Mouse (Mus musculus) c-Kit-positive CD71-positive TER-119-positive erythroid progenitor cells, embryonic 14.5 days (primary cell): Measurements from ENCODE around the gene Obsl1.

ENCODE experiments used
- DNase-seq: peaks from one replicate; pipeline ENCODE4 v3.0.0-alpha.2; 2013; ENCODE audit warnings: low spot score

The Obsl1 gene

DNA sequence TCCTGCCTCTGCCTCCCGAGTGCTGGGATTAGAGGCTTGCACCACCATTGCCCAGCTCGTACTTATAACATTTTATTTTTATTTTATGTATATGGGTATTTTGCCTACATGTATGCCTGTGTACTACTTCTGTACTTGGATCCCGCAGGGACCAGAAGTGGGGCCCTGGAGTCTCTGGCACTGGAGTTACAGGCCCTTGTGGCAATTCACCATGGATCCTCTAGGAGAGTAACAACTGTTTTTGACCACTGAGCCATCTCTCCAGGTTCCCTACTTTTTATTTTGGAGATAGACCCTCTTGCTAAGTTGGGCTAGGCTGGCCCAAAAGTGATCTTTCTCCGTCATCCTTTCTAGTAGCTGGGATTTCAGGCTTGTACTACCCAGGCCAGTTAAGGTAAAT lies 12.2 kb upstream of the Obsl1 start:
- DNase-seq, result no peak

DNA sequence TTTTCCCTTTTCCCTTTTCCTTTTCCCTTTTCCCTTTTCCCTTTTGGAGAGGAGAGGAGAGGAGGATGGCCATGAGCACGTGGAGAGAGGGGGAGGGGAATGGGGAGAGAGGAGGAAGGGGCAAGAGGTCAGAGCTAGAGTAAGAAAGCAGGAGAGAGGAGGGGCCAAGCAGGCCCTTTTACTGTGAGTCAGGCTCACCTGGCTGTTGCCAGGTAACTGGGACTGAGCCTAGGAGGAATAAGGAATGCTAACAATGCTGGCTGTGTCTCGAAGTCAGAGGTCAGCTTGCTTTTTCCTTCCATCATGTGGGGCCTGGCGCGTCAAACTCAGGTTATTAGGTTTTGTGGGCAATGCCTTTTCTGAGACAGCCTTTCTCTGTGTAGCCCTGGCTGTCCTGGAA lies 11.7 kb upstream of the Obsl1 start:
- DNase-seq, result no peak

DNA sequence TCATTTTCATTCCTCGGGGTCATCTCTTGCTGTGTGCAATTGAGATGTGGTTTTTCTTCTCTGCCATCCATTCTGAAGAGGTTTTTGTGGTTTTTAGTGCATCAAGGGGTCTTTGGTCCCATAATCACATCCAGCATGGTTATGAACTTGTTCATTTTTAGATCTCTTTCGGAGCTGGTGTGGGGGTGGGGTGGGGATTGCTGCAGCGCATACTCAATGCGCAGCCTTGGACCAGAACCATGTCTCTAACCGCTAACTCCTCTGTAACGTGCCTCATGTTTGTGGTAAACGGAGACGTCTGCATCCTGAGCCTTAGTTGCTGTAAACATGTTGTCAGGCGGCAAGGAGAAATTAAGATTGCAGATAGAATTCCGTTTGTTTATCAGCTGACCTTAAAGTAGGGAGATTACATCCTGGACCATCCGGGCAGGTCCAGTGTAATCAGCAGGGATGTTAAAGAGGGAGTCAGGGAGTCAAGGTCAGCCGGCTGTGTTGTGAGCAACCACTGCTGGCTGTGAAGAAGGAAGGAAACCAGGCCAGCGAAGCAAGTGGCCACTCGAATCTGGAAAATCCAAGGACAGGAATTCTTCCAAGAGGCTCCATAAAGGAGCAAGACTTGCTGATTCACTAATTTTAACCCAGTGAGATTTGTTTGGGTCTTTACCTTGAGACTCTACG lies 10.6 kb upstream of the Obsl1 start:
- DNase-seq, result no peak

DNA sequence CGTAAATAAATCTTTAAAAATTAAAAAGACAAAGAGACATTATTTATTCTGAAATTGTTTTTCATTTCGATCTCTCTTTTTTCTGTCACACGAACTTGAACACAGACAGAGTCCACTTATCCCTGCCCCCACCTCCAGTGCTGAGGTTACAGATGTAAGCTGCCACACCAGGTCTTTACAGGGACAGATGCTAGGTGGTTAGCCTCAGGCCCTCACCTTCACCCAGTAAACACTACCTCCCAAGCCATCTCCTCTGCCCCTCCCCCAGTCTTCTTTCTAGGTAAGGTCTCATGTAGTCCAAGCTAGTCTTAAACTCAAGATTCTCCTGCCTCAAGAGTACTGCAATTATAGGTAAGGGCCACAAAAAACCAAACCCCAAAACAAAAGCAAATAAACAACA lies 6.3 kb upstream of the Obsl1 start:
- no peak for DNase-seq

DNA sequence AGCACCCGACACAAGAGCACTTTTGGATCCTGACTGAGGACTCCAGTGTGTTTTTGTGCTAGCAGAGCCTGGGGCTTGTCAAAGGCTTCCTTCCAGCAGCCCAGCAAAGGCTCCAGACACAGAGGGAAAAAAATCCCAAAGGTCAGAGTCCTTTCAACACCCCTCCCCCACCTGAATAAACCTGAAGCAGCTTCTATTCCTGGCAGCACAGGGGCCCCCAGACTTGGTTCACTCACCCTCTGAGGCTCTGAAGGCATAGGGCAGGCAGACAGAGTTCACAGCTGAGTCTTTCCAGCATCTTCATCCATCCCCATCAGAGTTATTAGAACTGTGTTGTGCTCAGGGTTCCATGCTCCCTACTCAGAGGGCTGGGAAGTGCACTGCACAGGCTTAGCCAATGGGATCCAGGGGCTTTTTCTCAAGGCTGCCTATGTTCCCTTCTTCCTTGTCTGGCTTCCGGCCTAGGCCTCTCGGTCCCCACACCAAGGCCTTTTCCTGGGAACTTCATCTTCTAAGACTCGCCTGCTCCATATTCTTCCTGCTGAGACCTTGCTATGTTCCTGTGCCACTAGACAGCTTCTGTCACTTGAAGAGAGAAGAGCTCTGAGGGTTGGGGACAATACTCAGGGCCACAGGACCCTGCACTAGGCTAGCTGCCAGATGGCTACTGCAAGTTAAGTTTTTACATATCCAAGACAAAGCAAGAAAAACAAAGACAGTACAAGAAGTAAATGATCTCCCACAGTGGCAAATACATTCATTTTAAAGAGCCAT lies 5.4 kb upstream of the Obsl1 start:
- DNase-seq, result no peak

DNA sequence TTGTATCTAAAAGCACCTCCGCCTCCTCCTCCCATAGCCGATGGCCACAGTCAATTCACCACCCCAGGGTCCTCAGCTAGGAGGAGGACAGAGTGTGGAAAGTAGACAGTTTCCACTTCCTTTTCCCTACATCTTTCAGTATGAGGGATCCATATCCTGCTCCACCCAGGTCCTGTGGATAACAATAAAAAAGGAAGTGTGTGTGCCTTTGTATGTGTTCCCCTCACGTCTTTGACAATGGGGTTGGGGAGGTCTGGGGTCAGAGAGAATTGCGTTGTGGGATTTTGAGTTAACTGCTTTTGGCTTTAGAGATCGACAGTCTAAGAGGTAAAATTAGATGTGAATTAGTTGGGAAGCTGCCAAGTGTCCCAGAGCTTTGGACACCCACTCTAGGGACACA lies 3.9 kb upstream of the Obsl1 start:
- no peak for DNase-seq

DNA sequence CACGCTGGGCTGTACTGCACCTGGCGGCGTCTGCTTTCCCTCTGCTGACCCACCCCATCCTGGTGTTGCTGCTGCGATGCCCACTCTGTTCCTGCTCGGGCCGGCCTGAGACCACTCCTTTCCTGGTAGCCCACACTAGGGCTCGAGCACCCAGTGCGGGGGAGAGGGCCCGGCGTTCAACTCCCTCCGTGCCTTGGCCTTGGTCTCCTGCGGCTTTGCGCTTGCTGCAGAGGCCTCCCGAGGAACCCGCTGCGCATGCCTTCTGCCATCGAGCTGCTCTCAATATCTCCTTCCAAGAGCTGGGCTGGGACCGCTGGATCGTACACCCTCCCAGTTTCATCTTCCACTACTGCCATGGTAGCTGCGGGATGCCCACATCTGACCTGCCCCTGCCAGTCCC lies 3.3 kb upstream of the Obsl1 start:
- no peak for DNase-seq

DNA sequence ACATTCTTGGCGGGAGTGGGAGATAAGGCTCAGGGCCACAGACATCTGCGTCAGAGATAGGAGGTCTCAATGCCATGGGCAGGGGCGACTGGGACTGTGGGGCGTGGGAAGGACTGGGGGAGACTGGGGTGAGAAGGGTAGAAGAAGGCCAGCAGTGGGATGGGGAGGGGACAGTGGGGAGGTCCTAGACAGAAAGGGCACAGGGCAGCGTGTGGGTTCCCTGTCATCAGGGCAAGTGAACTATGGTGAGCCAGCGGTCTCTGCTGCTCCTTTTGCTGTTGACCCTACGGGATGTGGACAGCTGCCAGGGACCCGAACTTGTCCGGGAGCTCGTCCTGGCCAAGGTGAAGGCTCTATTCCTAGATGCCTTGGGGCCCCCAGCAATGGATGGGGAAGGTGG lies 754 bp upstream of the Obsl1 start, which contains the start of gene Inha:
Inha (plus strand) TSS at position 72 of the 400 bp plus-strand sequence.
- DNase-seq, result no peak

DNA sequence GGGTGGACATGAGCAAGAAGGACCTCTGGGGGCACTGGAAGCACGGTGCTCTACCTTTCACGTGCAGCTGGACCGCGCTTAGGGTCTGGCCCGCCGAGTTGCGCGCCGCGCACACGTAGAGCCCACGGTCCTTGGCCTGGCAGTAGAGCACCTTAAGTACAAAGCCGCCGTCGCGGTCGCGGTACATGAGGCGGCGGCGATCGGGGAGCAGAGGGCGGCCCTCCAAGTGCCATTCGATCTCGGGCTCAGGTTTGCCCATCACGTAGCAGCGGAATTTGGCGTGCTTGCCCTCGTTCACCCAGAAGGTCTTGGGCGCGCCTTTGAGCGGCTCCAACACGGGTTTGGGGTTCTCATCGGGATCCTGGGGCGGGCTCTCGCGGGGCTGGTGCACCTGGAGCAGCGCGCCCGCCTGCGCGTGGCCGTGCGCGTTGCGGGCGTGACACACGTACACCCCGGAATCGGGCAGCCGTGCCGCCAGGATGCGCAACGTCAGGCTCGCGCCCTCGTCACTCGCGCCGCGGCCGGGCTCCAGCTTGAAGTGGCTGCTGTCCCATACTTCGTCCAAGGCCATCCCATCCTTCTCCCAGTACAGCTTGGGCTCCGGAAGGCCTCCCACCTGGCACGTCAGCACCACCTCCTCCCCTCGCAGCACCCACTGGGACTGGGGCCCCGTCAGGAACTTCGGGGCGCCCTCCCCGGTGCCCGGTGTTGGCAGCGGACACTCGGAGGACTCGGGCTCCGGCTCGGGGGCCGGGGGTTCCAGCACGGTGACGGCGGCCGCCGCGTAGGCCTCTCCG lies 895 bp downstream of the Obsl1 start:
- DNase-seq, result no peak

DNA sequence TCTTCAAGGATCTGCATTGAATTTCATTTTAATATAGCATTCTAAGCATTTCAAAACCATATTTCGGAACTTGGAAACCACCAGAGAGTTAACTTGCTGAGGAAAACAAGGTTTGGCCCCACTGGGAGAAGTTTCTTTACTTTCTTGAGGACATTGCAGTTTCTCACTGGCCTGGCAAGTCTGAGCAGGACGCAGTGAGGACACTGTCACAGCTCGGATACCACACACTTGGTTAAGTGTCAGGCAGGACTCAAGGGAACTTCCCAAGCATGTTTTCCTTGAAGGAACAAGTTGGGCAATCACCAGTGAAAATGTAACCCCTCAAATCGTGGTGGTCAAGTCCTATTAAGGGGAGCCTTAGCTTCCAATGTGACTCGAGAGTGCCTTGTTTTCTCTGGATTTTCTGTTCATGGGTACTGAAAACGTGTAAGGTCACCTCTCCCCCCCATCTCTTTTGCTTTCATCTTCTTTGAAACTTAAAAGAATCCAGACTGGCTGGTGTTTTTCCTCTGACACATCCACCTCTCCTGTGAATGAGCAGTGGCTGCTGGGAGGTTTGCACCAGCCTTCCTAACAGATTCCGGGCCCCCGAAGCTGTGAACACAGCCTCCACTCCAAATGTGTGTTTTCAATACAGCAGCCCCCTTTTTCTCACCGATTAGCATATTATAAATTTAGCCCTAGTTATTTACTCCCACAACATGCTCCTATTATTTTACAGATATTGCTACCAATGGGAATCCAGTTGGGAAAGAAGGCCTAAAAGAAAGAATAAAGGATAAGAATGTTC lies 1.8 kb downstream of the Obsl1 start:
- DNase-seq, result no peak

DNA sequence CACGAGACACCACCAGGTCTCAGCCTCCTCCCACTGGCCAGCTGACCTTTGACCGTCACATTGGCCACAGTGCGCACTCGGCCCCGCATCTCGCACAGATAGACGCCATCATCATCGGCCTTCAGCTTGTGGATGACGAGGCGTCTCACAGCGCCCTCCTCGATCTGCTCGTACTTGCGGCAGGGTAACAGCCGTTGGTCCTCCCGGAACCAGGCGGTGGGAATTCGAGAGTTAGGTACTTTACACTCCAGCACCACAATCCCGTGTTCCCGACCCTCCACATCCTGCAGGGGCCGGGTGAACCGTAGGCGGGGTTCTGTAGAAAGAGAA lies 2.6 kb downstream of the Obsl1 start:
- DNase-seq, result no peak

DNA sequence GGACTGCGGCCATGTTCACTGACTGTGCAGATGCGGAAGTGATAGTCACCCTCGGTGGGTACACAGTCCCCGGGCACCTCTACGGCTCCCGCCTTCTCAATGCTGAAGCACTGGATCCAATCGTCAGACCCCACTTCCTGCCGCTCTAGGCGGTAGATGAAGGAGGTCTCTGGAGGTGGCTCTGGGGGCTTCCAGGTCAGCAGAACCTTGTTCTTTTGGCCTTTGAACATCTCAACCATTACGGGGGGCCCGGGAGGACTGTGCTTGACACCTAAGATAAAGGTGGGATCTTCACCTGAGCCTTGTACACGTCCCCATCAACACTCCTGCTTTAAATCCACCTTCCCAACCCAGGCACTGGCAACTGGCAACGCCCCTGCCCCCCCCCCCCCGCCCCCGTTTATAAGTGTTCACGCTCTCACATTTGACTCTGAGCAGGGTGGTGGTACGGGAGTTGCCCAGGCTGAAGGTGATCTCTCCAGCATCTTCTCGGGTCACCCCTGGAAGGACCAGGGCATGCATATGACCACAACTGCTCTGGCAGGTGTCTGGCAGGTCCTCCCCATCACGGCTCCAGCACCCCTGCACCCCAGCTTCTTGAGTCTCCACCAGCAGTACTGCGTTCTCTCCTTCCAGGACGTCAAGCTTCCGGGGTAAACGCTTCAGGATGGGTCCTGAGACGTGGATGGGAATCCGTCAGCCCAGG lies 3.2 kb downstream of the Obsl1 start:
- DNase-seq, result no peak

DNA sequence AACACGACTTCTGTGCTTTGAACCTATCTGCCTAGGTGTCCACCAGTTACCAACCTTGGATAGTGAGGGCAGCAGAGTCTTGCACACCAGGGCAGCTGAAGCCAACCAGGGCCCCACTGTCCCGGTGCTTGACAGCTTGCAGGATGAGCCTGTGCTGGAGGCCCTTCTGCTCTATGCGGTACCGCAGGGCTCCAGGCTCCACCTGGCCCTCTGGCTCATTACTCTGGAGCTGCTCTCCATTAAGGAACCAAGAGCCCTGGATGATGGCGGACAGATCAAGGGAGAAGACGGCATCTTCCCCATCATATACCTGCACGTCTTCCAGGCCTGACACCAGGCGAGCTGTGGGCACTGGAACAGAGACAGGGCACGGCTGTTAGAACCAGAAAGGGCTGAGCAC lies 4.3 kb downstream of the Obsl1 start:
- DNase-seq, result no peak

DNA sequence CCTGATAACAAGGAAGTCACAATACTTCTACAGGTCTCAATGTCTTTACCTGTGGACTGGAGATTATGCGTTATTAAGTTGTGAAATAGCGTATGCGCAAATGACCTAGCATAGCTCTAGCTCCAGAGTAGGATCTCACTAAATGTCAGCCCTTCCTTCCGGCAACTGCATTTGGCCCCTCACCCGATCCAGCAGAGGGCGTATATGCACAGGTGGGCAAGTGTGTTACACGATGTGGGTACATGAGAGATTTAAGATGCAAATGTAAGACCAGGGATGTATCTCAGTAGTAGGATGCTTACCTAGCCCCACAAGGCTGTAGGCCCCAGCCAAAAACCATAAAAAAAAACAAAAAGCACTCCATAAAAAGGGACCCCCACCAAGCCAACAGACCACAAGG lies 6.8 kb downstream of the Obsl1 start:
- no peak for DNase-seq

DNA sequence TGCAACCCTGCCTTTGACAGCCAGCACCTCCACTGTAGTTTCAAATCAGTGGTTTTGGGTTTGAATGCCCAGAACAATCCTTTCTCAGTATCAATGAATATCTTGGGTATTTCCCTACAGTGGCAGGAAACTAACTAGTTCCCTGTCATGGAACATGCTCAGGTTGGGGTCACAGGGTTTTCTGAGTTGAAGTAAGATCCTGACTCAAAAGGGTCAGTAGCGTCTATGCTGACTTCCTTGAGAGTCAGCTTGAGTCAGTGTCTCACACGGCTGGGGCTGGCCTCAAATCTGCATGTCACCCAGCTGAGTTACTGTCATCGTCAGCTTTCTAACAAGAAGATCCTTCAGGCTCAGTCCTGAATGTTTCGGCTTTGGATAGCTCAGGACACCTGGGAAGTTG lies 7.4 kb downstream of the Obsl1 start:
- DNase-seq, result no peak

DNA sequence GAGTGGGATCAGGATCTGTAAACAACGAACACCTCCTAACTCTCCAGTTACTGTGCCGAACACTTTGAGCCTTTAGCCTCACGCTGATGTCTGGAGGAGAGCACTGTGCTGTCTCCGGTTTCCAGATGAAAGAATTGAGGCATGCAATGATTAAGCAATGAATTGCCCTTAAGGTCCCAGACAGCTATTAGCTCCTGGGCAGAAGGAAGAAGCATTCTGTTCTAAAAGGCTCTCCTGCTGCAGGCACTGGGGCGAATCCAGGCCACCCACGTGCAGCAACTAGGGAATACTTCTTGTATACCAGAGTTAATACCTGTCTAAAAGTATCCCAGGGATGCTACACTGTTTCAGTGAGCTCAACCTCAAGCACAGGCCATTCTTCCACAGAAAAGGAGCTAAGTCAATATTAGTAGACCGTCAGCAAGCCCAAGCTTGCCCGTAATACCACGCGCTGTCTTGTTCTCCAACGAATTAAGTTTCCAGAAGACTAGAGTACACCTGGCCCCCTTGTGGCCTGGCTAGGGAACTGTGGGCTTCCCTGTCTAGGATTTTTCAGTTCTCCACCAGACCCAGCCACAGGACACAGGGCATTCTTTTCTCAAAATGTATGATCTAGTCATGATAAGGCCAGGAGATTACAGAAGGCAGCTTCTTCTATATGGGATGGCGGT lies 11.2 kb downstream of the Obsl1 start:
- no peak for DNase-seq

DNA sequence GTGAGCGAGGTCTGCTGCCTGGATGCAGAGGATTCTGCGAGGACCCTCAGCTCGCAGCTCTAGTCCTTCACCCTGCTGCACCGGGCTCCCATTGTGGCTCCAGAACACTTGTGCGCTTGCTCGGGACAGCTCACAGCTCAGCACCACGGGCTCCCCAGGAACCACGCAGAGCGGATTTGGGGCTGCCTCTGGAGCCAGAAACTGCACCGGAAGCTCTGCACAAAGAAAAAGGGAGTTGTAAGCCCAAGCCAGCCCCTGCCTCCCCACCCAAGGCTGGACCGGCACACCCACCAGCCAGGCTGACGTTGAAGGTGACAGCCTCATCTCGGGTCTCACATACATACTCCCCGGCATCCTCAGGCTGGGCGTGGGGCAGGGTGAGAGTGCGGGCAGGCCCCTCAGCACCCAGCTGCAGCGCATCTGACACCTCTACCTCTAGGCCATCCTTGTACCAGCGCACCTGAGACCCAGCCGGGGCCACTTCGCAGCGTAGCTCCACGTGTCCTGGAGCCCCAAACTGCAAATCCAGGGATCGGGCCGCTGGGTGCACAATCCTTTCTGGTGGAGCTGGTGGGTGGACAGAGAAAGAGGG lies 13.6 kb downstream of the Obsl1 start:
- no peak for DNase-seq

DNA sequence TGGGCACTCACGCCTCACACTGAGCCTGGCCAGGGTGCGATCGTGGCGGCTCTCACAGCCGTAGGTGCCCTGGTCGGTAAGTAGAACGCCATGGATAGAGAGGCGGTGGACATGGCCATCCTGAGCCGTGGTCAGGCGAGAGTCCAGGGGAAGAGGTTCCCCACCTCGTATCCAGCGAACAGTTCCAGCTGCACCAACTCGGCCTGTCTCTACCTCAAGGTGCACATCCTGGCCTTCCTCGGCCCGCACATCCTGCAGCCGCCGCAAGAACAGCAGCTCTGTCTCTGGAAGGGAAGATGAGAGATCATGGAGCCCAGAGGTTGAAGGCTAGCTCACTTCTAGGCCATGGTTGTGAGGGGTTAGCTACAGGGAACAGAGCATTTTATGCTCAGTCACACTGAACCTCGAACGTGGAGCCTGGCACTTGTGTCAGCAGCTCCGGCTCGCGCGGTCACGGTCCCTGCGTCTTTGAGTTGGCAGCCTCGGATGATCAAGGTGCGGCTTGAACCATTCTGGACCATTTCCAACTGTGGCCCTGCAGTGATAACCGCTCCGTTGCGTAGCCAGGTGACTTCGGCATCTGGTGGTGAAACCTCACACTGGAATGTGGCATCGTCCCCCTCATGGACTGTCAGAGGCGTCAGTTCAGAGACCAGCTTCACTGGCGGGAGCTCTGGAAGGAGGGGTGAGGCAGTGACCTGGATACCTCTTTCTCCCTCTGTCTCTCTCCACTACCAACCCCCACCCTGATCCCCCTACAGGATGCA lies 15.3 kb downstream of the Obsl1 start:
- DNase-seq, result no peak

DNA sequence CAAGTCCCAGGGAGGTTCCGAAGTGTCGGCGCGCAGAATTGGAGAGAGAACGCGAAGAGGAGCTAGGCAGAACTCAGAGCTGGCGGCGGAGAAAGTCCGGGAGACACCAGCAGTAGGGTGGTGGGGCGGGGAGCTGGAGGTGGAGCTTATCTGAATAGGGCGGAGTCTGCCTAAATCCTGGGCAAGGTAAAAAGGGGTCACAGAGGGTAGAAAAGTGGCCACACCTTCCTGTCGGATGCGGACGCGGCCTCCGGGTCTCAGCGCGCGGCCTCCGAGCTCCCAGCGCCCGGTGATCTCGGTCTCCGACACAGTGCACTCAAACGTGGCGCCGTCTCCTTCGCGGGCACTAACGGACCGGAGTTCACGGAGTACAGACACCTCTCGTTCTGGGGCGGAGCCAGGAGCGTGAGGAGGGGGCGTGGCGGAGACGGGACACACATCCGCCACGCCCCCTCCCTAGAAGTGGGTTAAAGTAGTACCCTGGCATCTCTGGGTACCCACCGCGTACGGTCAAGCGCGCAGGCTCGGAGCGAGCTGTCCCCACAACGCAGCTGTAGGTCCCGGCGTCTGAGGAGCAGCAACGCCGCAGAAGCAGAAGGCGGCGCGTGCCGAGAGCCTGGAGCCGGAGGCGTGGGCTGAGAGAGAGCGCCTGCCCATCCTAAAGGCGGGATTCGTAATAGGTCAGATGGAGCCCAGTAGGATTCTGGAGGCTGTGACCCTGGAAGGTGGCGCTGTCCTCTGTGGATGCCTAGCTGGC lies 18.7 kb downstream of the Obsl1 start:
- no peak for DNase-seq
